Mouse (Mus musculus) cerebellum, adult 2 months (tissue): Measurements from ENCODE around the gene Atl2.

Experiments
- CTCF ChIP-seq: fragments of 200-500 bp; IDR thresholded peaks from 2 replicates; pipeline ENCODE4 v1.5.1; 2011; ENCODE audit warnings: low read depth, mild to moderate bottlenecking, control low read depth, low read length, moderate library complexity, borderline replicate concordance; ENCODE audit not compliant: insufficient read depth
- POLR2A ChIP-seq: fragments of 200-500 bp; IDR thresholded peaks from 2 replicates; pipeline ENCODE4 v1.6.1; 2011; ENCODE audit warnings: low read length, control low read depth, borderline replicate concordance; ENCODE audit not compliant: insufficient read depth

DNA sequence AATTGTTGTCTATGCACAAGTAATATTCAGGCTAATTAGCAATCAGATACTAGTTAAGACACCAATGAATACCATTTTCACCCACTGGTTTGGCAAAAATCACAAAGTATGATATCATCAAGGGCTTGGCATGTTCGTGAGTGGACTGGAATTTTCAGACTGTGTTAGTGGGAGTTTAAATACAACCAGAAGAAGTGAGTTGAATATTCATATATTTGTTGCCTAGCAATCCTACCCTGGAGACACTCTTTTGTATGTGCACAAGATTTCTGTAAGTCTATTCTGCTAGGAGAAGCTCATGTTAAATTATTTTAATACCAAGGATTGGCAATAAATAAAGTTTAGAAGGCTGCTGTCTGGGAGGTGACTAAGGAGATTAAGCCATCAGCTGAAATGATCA, 71.5 kb downstream of the Atl2 start:
- TF ChIP-seq CTCF (no peak), POLR2A (no peak)
